Mouse (Mus musculus) activated CD4-positive, CD25-positive, alpha-beta regulatory T cell, adult 4 months (primary cell): Measurements from ENCODE around the gene Cpn1. TPM values are rescaled to one million over a fixed set of nuclear protein-coding genes. Genes with fewer than 3 reads are reported as not detected.

Experiments used
- ATAC-seq: one replicate; pipeline ENCODE4 v1.8.0; 2017
- polyA plus RNA-seq, 2 experiments: library from polyadenylated mRNA; unstranded; fragments of 100-300 nt; shearing (Covaris generic); gene quantifications; one replicate each; pipeline ENCODE4 v1.2.1; 2017

The Cpn1 gene
- polyA plus RNA-seq = under 1 TPM in 1 of 2 experiments, not detected in 1; 0.15 TPM

DNA sequence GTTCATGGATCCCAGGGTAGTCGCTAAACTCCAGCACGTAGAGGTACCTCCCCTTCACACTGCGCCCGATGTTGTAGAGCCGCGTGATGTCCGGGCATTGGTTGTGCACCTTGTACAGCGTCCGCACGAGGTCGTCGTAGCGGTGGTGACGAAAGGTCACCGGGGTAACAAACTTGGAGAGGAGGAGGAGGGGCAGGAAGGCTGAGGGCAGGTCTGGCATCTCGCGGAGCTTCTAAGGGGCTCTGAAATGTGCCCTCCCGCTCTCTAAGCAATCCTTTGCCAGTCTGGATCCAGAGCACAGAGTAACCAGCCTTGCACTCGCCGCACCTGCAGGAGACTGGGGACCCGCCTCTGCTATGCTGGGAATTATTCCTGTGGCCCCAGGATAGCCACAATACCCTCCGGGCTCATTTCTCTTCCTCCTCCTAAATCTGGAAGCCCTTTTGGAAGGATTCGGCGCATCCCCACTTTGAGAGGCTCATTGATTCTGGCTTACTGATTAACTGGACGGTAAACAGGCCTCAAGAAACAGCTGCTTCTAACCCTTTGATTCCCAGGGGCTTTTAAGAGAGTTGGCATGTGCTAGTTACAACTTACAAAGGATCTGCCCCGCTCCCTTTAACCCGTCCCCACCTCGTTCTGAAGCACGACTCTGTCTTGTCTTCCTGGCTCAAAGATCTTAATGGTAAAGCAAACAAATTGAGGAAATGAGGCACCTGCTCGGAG is at the start of gene Cpn1:
Gene Cpn1 (minus strand): TSS at position 488 of the 726 bp plus-strand sequence.
- no peak for ATAC-seq

GRCm38 (mm10) chr19:44033396-44033795 is 47.0 kb upstream of the Cpn1 start:
- no peak for ATAC-seq

DNA sequence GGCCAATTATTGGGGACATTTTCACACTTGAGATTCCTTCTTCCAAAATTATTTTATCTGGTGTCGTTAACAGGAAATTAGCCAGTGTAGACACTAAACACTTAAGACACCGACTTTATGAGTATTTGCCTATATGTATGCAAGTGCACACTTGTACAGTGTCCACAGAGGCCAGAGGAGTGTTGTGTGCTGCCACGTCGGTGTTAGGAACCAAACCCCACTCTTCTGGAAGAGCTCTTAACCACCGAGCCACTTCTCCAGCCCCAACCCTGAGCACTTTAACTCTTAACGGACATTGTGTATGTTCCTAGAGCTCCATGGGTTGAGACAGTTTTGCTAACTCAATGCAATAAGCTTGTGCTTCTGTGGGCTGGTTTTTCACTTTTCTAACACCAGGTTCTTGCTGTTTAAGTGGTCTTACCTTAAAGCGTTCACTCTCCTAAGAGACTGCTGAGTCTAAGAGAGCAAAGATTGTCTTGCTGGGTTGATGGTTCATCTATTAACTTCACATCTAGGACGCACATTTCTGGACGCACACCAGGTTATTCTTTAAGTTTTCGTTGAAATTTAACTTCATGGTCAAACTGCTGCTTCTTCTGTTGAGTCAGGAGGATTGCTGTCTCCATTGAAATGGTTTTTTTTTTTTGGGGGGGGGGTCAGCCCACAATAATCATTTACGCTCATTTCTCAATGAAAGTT is 45.8 kb upstream of the Cpn1 start:
- ATAC-seq = no peak

DNA sequence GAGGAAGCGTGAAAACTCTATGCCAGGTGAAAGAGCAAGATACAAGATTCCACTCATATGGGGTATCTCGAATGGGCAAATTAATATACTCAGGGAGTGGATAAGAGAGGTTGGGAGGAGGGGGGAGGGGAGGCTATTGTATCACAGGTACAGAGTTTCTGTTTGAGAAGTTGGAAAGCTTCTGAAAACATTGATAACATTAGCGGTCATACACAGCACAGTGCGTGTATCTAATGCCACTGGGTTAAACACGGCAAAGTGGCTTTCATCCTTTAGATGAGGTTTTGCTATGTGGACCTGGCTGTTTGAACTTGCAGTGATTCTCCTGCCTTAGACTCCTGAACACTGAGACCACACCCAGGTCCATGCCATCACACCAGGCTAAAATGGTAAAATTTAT is 43.7 kb upstream of the Cpn1 start:
- no peak for ATAC-seq

DNA sequence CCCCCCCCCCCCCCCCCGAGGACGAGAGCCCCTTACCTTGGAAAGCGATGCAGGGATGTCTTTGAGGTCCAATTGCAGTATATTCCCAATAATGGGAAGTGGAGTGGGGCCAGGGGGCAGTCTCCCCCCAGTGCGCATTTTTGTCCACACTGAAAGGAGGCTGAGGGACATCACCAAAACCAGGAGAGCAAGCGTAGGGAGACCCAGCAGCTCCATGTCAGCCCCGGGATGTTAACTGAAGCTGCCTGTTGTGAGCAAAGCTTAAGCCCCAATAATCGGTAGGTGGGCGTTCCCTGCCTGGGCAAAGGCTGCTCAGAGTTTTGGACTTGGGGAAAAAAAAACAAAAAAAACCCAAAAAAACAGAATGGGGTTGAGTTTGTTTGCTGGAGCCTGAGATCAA is 42.6 kb upstream of the Cpn1 start, which contains the start of gene Cyp2c23:
Gene Cyp2c23 (minus strand): TSS at position 237 of the 400 bp plus-strand sequence.
- ATAC-seq = no peak

GRCm38 (mm10) chr19:44026956-44027530 is 40.7 kb upstream of the Cpn1 start:
- ATAC-seq = no peak

DNA sequence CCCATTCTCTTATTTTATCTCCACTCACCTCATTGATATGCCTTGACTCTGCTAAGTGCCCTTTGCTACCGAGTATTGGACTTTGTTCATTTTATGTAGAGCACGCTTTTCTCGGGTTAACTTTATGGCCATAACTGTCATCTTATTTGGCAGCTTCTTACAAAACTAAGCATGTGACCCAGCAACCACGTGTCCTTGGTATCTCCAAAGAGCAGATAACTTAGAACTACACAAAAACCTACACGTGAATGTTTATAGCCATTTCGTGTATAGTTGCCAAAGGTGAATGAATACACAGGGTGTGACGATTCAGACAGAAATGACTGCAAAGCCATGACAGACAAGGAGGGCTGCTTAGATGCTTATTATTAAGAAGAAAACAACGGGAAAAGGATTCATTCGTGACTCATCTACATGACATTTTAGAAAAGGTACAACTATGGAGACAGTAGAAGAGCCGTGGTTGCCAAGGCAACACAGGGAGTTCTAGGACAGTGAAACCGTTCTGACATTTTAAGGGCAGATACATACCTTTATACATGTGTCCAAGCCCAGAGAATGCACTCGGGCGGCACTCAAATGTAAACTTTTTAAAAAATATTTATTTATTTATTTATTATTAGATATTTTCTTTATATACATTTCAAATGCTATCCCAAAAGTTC is 38.7 kb upstream of the Cpn1 start:
- ATAC-seq = no peak

DNA sequence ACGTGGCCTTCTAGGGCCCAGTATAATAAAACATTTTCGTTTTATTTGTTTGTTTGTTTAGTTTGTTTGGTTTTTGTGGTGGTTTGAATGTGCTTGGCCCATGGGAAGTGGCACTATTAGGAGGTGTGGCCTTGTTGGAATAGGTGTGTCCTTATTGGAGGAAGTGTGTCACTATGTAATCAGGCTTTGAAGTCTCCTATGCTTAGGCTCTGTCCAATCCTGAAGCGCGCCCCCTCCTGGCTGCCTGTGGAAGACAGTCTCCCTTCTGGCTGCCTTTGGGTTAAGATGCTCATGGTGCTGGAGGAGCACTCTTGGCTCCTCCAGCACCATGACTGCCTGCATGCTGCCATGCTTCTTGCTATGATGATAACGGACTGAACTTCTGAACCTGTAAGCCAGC is 36.7 kb upstream of the Cpn1 start:
- ATAC-seq = no peak

- ATAC-seq = no peak
These were observed 35.1 kb upstream of the Cpn1 start for GRCm38 (mm10) chr19:44021502-44021901.

GRCm38 (mm10) chr19:44019739-44020138 is 33.4 kb upstream of the Cpn1 start:
- ATAC-seq = no peak

- no peak for ATAC-seq
These were observed 27.5 kb upstream of the Cpn1 start for GRCm38 (mm10) chr19:44013862-44014261.

DNA sequence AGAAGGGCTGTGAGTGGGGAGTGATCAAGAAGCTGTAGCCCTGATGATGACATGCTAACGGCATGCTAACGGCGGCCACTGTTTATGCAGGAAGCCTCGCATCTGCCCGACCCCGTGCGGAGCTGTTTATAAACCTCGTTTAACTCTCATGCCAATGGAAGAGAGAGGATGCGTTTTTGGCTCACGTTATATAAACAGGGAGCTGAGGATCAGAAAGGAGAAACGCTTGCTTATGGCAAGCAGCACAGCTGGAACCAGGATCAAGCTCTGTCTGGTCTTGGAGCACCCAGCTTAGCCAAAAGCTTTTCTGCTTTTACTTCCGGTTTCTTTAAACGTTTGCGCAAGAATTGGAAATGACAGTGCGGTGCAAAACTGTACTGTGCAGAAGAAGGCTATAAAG is 22.4 kb upstream of the Cpn1 start:
- ATAC-seq = no peak

- no peak for ATAC-seq
These were observed 20.8 kb upstream of the Cpn1 start for GRCm38 (mm10) chr19:44007186-44007585.

DNA sequence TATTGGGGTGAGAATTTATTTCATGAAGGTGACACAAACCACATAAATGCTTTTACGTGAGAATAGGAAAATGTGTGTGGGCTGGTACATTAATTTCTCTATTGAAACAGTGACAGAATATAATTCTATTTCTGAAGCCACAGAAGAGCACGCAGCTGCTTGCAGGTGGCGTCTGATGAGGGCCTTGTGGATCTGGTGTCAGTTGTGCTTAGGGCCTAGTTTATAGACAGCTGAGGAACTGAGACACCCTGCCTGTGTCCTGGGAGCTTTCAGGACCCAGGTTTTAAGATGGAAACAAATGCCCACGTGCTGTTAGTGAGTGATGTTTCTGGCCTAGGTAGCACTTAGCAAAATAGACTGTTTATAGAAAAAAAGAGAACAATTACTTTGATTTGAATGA is 18.7 kb upstream of the Cpn1 start:
- ATAC-seq = no peak

DNA sequence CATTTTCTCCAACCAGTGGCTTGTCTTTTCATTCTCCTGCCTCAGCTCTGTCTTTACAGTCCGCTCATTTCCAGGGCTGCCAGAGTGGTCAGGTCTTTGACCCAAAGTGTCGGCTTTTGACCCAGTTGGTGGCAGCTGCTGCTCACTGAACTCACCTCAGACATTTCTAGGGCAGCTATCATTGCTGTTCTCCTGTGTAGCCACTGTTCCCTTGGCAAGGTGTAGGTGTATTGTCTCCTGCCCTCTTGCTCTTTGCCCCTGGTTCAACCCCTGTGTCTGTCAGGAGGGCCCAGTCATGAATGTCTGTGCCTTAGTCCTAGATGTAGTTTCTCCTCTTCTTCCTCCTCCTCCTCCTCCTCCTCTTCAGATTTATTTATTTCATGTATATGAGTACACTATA is 17.9 kb upstream of the Cpn1 start:
- ATAC-seq = no peak

DNA sequence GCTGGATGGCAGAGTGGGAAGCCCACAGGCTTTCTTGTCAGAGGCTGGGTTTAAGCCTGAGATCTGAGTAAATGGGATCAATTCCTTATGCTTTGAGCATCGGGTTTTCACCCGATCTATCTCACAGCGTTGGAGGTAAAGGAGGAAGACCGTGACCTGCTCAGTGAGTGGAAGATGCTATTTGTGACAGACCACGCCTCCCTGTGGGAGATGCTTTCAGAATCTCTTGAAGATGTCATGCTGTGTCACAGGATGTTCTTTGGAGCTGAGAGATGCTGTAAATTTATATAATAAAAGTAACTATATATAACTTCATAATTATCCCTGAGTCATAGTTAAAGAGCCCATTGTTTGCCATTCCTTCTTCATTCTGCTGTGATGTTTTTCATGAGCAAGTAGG is 14.4 kb upstream of the Cpn1 start:
- no peak for ATAC-seq

DNA sequence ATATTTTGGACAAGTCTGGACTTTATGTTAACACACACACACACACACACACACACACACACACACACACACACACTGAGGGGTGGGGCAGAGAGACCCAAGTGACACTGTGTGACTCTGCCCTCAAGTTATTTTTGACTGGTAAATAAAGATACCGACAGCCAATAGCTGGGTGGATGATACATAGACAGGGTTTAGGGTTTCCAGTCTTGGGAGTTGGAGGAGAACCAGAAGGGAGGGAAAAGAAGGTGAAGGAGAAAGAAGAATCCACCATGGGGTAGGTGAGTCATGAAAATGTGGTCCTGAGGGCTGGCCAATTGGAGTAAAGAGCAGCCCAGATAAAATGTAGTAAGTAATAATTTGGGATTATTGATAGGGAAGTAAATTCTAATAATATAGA is 13.7 kb upstream of the Cpn1 start:
- no peak for ATAC-seq

DNA sequence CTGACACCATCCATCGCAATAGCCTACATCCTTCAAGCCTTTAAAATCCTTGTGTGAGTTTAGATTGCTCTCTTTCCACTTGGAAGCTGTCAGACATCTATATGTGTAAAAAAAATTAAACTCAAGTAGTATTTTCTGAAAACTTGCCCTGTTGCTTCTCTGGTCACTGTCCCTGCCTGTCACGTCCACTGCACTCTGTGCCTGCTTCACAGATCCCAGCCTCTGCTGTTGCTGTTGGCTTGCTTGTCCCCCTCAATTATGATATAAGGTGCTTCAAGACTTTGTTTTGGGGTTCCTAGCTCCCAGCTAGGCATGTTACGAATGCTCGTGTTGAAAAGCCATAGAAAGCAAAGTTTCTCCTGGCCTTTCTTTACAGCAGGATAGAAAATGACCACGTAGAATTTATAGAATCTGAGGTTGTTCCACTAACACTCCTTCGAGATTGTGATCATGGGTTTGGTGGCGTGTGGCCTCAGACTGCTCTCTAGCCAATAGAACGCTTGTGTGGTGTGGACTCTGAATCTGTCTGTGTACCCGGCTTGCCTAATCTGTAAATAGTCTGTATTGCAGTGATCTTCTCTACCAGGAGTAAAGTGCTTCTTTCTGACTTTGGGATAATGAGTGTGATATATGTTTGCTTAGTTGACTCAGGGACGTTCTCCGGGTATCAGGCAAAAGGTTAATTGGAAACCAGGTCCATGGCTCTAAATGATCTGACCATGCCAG is 12.6 kb upstream of the Cpn1 start:
- ATAC-seq = no peak

- ATAC-seq = no peak
These were observed 11.7 kb upstream of the Cpn1 start for GRCm38 (mm10) chr19:43998101-43998500.

DNA sequence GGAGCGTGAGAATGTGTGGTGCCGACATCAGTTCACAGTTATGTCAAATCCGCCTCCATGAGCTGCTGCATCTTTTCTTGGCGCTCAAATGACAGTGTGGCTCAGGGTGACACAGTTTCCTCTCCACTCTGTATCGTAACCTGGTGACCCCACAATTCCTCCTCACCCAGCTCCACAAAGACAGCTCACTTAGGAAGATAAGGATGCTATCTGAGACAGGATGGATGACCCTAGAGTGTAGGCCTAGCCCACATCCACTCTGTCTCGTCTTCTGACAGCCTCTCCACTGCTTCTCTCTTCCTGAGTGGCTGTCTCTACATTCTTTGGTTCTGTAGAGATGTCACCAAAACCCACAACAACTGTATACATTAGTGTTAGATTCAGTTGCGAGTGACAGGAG is 9.1 kb upstream of the Cpn1 start:
- no peak for ATAC-seq

GRCm38 (mm10) chr19:43992464-43992863 is 6.1 kb upstream of the Cpn1 start:
- no peak for ATAC-seq

DNA sequence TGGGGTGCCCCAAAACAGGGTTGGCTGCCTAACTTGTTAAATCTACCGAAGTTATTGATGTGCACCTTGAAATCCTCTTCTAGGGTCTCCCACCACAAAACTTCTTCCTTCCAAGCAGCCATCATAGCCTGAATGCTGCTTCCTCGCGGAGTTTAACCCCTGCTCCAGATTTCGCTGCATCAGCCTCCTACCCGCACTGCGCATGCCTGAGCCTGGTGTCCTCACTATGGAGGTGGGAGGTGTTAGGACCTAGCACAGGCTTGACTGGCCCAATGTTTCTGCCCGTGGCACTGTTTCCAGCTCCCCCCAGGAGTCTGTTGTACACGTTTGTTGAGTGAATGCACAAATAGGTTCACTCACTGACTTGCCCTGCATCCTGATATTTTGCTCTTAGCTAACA is 4.0 kb upstream of the Cpn1 start:
- no peak for ATAC-seq

DNA sequence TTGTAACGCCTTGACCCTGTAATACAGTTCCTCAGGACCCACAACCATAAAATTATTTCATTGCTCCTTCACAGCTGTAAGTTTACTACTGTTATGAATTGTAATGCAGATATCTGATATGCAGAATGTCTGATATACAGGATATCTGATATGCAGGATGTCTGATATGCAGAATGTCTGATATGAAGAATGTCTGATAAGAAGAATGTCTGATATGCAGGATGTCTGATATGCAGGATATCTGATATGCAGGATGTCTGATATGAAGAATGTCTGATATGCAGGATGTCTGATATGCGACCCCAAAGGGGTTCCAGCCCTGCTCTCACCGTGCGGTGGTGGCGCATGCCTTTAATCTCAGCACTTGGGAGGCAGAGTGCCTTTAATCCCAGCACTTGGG is 4.4 kb downstream of the Cpn1 start:
- no peak for ATAC-seq
